Mouse (Mus musculus): ENCODE data around the gene Mcoln3. TPM values are rescaled to one million over a fixed set of nuclear protein-coding genes. Genes with fewer than 3 reads are reported as not detected.

Mcoln3 gene
- polyA plus RNA-seq, 1 experiment from 2014 or later: 7.1 TPM

- Histone ChIP-seq H3K9me3 (ENCODE audit: control insufficient read depth, low read length) (no peaks in the 10 kb centered on the region), H3K36me3 (ENCODE audit: control insufficient read depth, insufficient read depth, low read length) (no peaks in the 10 kb centered on the region), H3K4me3 (ENCODE audit: low read depth, low read length) (no peak overlapping the region), H3K4me1 (replicated peaks; ENCODE audit: control insufficient read depth, insufficient read depth, low read length) (peaks cover 4% of the 10 kb centered on the region), H3K27ac (ENCODE audit: low read depth) (no peak overlapping the region), H3K9ac (ENCODE audit: low read length) (no peak overlapping the region), H3K27me3 (replicated peaks; ENCODE audit: control insufficient read depth, insufficient read depth, low read length) (peaks cover 2% of the 10 kb centered on the region; the same call in 1 of the 2 replicates), H3K4me2 (ENCODE audit: low read length) (no peak overlapping the region)
- ATAC-seq (replicated peaks; ENCODE audit: low FRiP score, low TSS enrichment, low read depth): no peak
- 80% methylated on average over 2 of the region's 2 CpGs for WGBS
- DNase-seq (ENCODE audit: low spot score): no peak
Observed at GRCm38 (mm10) chr3:146152913-146153312, 35.7 kb downstream of the Mcoln3 start.

GRCm38 (mm10) chr3:146153862-146154611, 36.8 kb downstream of the Mcoln3 start:
- H3K4me2 ChIP-seq (ENCODE audit: low read length): 0 out of 2 replicates have a peak overlapping the region, but pooled peaks have one; percentile 18
- DNase-seq (ENCODE audit: low spot score) (no peak), ATAC-seq (replicated peaks; ENCODE audit: low FRiP score, low TSS enrichment, low read depth) (no peak)
- no peak overlapping the region for H3K27ac ChIP-seq (ENCODE audit: low read depth)
- peaks cover 2% of the 10 kb centered on the region; the same call in 1 of the 2 replicates for H3K27me3 ChIP-seq (replicated peaks; ENCODE audit: control insufficient read depth, insufficient read depth, low read length)
- H3K9me3 ChIP-seq (ENCODE audit: control insufficient read depth, low read length): no peaks in the 10 kb centered on the region
- no peaks in the 10 kb centered on the region for H3K36me3 ChIP-seq (ENCODE audit: control insufficient read depth, insufficient read depth, low read length)
- WGBS: 36% methylated on average over 11 of the region's 12 CpGs
- no peak overlapping the region for H3K9ac ChIP-seq (ENCODE audit: low read length)
- H3K4me1 ChIP-seq (replicated peaks; ENCODE audit: control insufficient read depth, insufficient read depth, low read length): peaks cover 4% of the 10 kb centered on the region
- no peak overlapping the region for H3K4me3 ChIP-seq (ENCODE audit: low read depth, low read length)

GRCm38 (mm10) chr3:146155628-146156576, 38.7 kb downstream of the Mcoln3 start:
- H3K4me3 ChIP-seq (ENCODE audit: low read depth, low read length): no peak overlapping the region
- no peak for DNase-seq (ENCODE audit: low spot score)
- H3K27ac ChIP-seq (ENCODE audit: low read depth): no peak overlapping the region
- H3K36me3 ChIP-seq (ENCODE audit: control insufficient read depth, insufficient read depth, low read length): no peaks in the 10 kb centered on the region
- no peak overlapping the region for H3K4me2 ChIP-seq (ENCODE audit: low read length)
- ATAC-seq (replicated peaks; ENCODE audit: low FRiP score, low TSS enrichment, low read depth): no peak
- H3K9ac ChIP-seq (ENCODE audit: low read length): no peak overlapping the region
- H3K9me3 ChIP-seq (ENCODE audit: control insufficient read depth, low read length): no peaks in the 10 kb centered on the region
- H3K27me3 ChIP-seq (replicated peaks; ENCODE audit: control insufficient read depth, insufficient read depth, low read length): no peaks in the 10 kb centered on the region; the same call in 1 of the 2 replicates
- WGBS: 65% methylated on average over 13 of the region's 13 CpGs
- H3K4me1 ChIP-seq (replicated peaks; ENCODE audit: control insufficient read depth, insufficient read depth, low read length): no peaks in the 10 kb centered on the region; the same call in 1 of the 2 replicates

DNA sequence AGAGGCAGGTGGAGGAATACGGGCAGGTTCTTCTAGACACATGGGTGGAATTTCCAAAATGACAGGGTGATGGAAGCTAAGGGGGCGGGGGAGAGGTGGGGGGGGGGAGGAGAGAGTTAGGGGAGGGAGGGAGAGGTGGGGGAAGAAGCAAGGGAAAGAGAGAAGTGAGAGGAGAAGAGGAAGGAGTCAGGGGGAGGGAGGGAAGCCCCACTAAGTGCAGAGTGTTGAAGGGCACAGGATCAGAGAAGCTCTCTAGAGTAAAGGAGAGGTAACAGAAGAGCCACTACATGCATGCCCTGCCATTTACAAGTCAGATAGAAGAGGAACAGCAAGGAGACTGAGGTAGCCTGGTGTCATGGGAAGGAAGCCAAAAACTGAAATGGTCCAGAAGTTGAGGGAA, 39.6 kb downstream of the Mcoln3 start:
- Histone ChIP-seq H3K4me3 (ENCODE audit: low read depth, low read length) (no peak overlapping the region), H3K9ac (ENCODE audit: low read length) (no peak overlapping the region), H3K9me3 (ENCODE audit: control insufficient read depth, low read length) (no peaks in the 10 kb centered on the region), H3K4me2 (ENCODE audit: low read length) (no peak overlapping the region), H3K27ac (ENCODE audit: low read depth) (no peak overlapping the region), H3K27me3 (replicated peaks; ENCODE audit: control insufficient read depth, insufficient read depth, low read length) (no peaks in the 10 kb centered on the region), H3K4me1 (replicated peaks; ENCODE audit: control insufficient read depth, insufficient read depth, low read length) (no peaks in the 10 kb centered on the region; the same call in 1 of the 2 replicates), H3K36me3 (ENCODE audit: control insufficient read depth, insufficient read depth, low read length) (no peaks in the 10 kb centered on the region)
- 71% methylated on average over 2 of the region's 2 CpGs for WGBS
- ATAC-seq (replicated peaks; ENCODE audit: low FRiP score, low TSS enrichment, low read depth) (no peak), DNase-seq (ENCODE audit: low spot score) (no peak)

GRCm38 (mm10) chr3:146158039-146158438, 40.8 kb downstream of the Mcoln3 start:
- no peak overlapping the region for H3K9ac ChIP-seq (ENCODE audit: low read length)
- ATAC-seq (replicated peaks; ENCODE audit: low FRiP score, low TSS enrichment, low read depth): no peak
- H3K36me3 ChIP-seq (ENCODE audit: control insufficient read depth, insufficient read depth, low read length): no peaks in the 10 kb centered on the region
- no peaks in the 10 kb centered on the region for H3K27me3 ChIP-seq (replicated peaks; ENCODE audit: control insufficient read depth, insufficient read depth, low read length)
- 71% methylated on average over 4 of the region's 4 CpGs for WGBS
- no peak overlapping the region for H3K4me2 ChIP-seq (ENCODE audit: low read length)
- H3K4me1 ChIP-seq (replicated peaks; ENCODE audit: control insufficient read depth, insufficient read depth, low read length): no peaks in the 10 kb centered on the region; the same call in 1 of the 2 replicates
- H3K27ac ChIP-seq (ENCODE audit: low read depth): no peak overlapping the region
- no peak for DNase-seq (ENCODE audit: low spot score)
- H3K4me3 ChIP-seq (ENCODE audit: low read depth, low read length): no peak overlapping the region
- no peaks in the 10 kb centered on the region for H3K9me3 ChIP-seq (ENCODE audit: control insufficient read depth, low read length)

GRCm38 (mm10) chr3:146159360-146159759, 42.1 kb downstream of the Mcoln3 start:
- no peak overlapping the region for H3K27ac ChIP-seq (ENCODE audit: low read depth)
- H3K36me3 ChIP-seq (ENCODE audit: control insufficient read depth, insufficient read depth, low read length): no peaks in the 10 kb centered on the region
- 89% methylated on average over 2 of the region's 2 CpGs for WGBS
- no peaks in the 10 kb centered on the region for H3K9me3 ChIP-seq (ENCODE audit: control insufficient read depth, low read length)
- DNase-seq (ENCODE audit: low spot score) (no peak), ATAC-seq (replicated peaks; ENCODE audit: low FRiP score, low TSS enrichment, low read depth) (no peak)
- no peaks in the 10 kb centered on the region for H3K27me3 ChIP-seq (replicated peaks; ENCODE audit: control insufficient read depth, insufficient read depth, low read length)
- H3K9ac ChIP-seq (ENCODE audit: low read length): no peak overlapping the region
- no peaks in the 10 kb centered on the region for H3K4me1 ChIP-seq (replicated peaks; ENCODE audit: control insufficient read depth, insufficient read depth, low read length)
- no peak overlapping the region for H3K4me2 ChIP-seq (ENCODE audit: low read length)
- H3K4me3 ChIP-seq (ENCODE audit: low read depth, low read length): no peak overlapping the region

- ATAC-seq (replicated peaks; ENCODE audit: low FRiP score, low TSS enrichment, low read depth): no peak
Observed at GRCm38 (mm10) chr3:146162197-146162596, 44.9 kb downstream of the Mcoln3 start.

GRCm38 (mm10) chr3:146169356-146169755, 52.1 kb downstream of the Mcoln3 start:
- no peaks in the 10 kb centered on the region for H3K27me3 ChIP-seq (replicated peaks; ENCODE audit: control insufficient read depth, insufficient read depth, low read length)
- no peak overlapping the region for H3K4me3 ChIP-seq (ENCODE audit: low read depth, low read length)
- DNase-seq (ENCODE audit: low spot score): no peak
- no peak for ATAC-seq (replicated peaks; ENCODE audit: low FRiP score, low TSS enrichment, low read depth)
- H3K4me2 ChIP-seq (ENCODE audit: low read length): no peak overlapping the region
- 90% methylated on average over 4 of the region's 4 CpGs for WGBS
- H3K27ac ChIP-seq (ENCODE audit: low read depth): no peak overlapping the region
- no peak overlapping the region for H3K9ac ChIP-seq (ENCODE audit: low read length)
- H3K9me3 ChIP-seq (ENCODE audit: control insufficient read depth, low read length): 0 out of 2 replicates have a peak, but pooled peaks cover 5% of the 10 kb centered on the region
- H3K4me1 ChIP-seq (replicated peaks; ENCODE audit: control insufficient read depth, insufficient read depth, low read length): no peaks in the 10 kb centered on the region
- H3K36me3 ChIP-seq (ENCODE audit: control insufficient read depth, insufficient read depth, low read length): no peaks in the 10 kb centered on the region

More at GRCm38 (mm10) chr3:146162197-146162596, 44.9 kb downstream of the Mcoln3 start:
- no peak overlapping the region for H3K4me2 ChIP-seq (ENCODE audit: low read length)
- H3K4me1 ChIP-seq (replicated peaks; ENCODE audit: control insufficient read depth, insufficient read depth, low read length): no peaks in the 10 kb centered on the region
- no peak for DNase-seq (ENCODE audit: low spot score)
- 79% methylated on average over 4 of the region's 4 CpGs for WGBS
- H3K9me3 ChIP-seq (ENCODE audit: control insufficient read depth, low read length): no peaks in the 10 kb centered on the region
- no peak overlapping the region for H3K27ac ChIP-seq (ENCODE audit: low read depth)
- no peaks in the 10 kb centered on the region for H3K27me3 ChIP-seq (replicated peaks; ENCODE audit: control insufficient read depth, insufficient read depth, low read length)
- no peaks in the 10 kb centered on the region for H3K36me3 ChIP-seq (ENCODE audit: control insufficient read depth, insufficient read depth, low read length)
- no peak overlapping the region for H3K9ac ChIP-seq (ENCODE audit: low read length)
- H3K4me3 ChIP-seq (ENCODE audit: low read depth, low read length): no peak overlapping the region

Measured in intestine, embryonic 14.5 days (tissue).